ENCODE assay signal across 23 mouse cellular contexts in the genomic region with DNA sequence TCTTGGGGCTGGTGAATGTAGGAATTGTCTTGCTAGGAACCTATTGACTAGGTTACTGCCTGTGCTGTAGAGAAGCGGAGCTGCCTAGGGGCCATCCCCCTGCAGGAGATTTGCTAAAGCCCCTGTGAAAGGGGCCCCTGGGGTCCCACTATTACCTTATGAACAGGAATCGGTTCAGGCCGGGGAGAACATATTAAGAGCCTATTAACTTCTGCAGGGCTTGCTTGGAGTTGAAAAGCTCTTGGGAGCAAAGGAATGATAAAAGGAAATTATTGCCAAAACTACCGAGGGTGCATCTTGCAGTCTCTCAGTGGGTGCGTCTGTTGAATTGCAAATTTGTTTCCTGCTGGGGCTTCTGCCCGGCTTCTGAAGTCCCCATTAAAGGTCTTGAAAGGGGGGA. TPM values are rescaled to one million over a fixed set of nuclear protein-coding genes. Genes with fewer than 3 reads are reported as not detected.
DNase-seq lines count a peak whose midpoint lies in the region; ATAC-seq and TF ChIP-seq lines count a peak whose summit lies in the region.
"Had no signal": no experiment of that assay in that cellular context is flagged by ENCODE, and none has a peak within 500 bp of the region (broad histone marks: within the 10 kb centered on the region; RNA-seq: fewer than 3 reads in every experiment).

No protein-coding gene starts in this region.

- TF ChIP-seq POLR2A in brain, embryonic 14.5 days (IDR thresholded peaks at IDR 0.05; ENCODE audit: borderline replicate concordance, extremely low read depth, insufficient read depth, insufficient read length, poor library complexity, severe bottlenecking), result no peak

- H3K36me3 ChIP-seq in limb, embryonic 12.5 days, result no peaks in the 10 kb centered on the region; the same call in 1 of the 2 replicates
- peaks cover 20% of the 10 kb centered on the region for H3K36me3 ChIP-seq in limb, embryonic 10.5 days
- no peaks in the 10 kb centered on the region for H3K36me3 ChIP-seq in midbrain, embryonic 12.5 days
- H3K36me3 ChIP-seq: liver, embryonic 12.5 days; neural tube, embryonic 13.5 days had no signal

- no peak for TF ChIP-seq CTCF in brain, embryonic 14.5 days (IDR thresholded peaks at IDR 0.05; ENCODE audit: borderline replicate concordance, extremely low read depth, insufficient read depth, insufficient read length)

- no peak overlapping the region for H3K27ac ChIP-seq in limb, embryonic 12.5 days
- no peak overlapping the region for H3K27ac ChIP-seq in limb, embryonic 10.5 days
- no peak overlapping the region for H3K27ac ChIP-seq in midbrain, embryonic 12.5 days (replicated peaks)
- H3K27ac ChIP-seq: embryonic facial prominence, embryonic 13.5 days; hindbrain, postnatal 0 days; liver, embryonic 12.5 days; neural tube, embryonic 13.5 days had no signal

- 0 out of 2 replicates have a peak, but pooled peaks have one; percentile 43 for ATAC-seq in limb, embryonic 12.5 days (ENCODE audit: insufficient number of reproducible peaks, insufficient read depth, low FRiP score, low TSS enrichment, low read depth)
- no peak for ATAC-seq in midbrain, embryonic 12.5 days (ENCODE audit: low FRiP score, low read depth)
- ATAC-seq: activated CD4-positive, CD25-positive, alpha-beta regulatory T cell, adult 4 months; CD4-positive, CD25-positive, alpha-beta regulatory T cell, adult 4 months; hindbrain, postnatal 0 days; liver, embryonic 12.5 days had no signal

- peaks cover 52% of the 10 kb centered on the region for H3K4me1 ChIP-seq in limb, embryonic 12.5 days (replicated peaks)
- H3K4me1 ChIP-seq in limb, embryonic 10.5 days, result peaks cover 65% of the 10 kb centered on the region
- peaks cover 38% of the 10 kb centered on the region for H3K4me1 ChIP-seq in midbrain, embryonic 12.5 days

- DNase-seq in embryo, embryonic 9.5 days (ENCODE audit: extremely low spot score), result peak; percentile 21
- no peak for DNase-seq in embryo, embryonic 10.5 days (ENCODE audit: low spot score)
- DNase-seq in limb, embryonic 10.5 days (ENCODE audit: low spot score), result no peak
- DNase-seq in brain, embryonic 14.5 days (ENCODE audit: low read depth), result peak; percentile 68
- DNase-seq in kidney, adult 8-10 months, result no peak
- DNase-seq in cerebellum, postnatal 36 days, result no peak
- DNase-seq: adrenal gland, postnatal 25 days; cerebellum, adult 2 months; gastrocnemius, postnatal 14 days; heart, postnatal 36 days; layer of hippocampus, postnatal 36 days; lung, embryonic 14.5 days; lung, postnatal 4 days; right cerebral cortex, postnatal 4 days; thymus, postnatal 4 days had no signal

- H3K9me3 ChIP-seq in limb, embryonic 12.5 days, result no peaks in the 10 kb centered on the region
- no peaks in the 10 kb centered on the region for H3K9me3 ChIP-seq in limb, embryonic 10.5 days (replicated peaks)
- H3K9me3 ChIP-seq in midbrain, embryonic 12.5 days, result no peaks in the 10 kb centered on the region
- H3K9me3 ChIP-seq: embryonic facial prominence, embryonic 13.5 days; liver, embryonic 12.5 days; neural tube, embryonic 13.5 days had no signal

- 0 out of 2 replicates have a peak, but pooled peaks cover 6% of the 10 kb centered on the region for H3K27me3 ChIP-seq in limb, embryonic 12.5 days
- peaks cover 3% of the 10 kb centered on the region; the same call in 1 of the 2 replicates for H3K27me3 ChIP-seq in limb, embryonic 10.5 days (ENCODE audit: low read depth, poor library complexity, severe bottlenecking)
- peaks cover 16% of the 10 kb centered on the region for H3K27me3 ChIP-seq in midbrain, embryonic 12.5 days
- H3K27me3 ChIP-seq: embryonic facial prominence, embryonic 13.5 days; neural tube, embryonic 13.5 days had no signal

- no peak overlapping the region for H3K4me3 ChIP-seq in limb, embryonic 12.5 days (replicated peaks)
- H3K4me3 ChIP-seq in limb, embryonic 10.5 days, result no peak overlapping the region
- H3K4me3 ChIP-seq in midbrain, embryonic 12.5 days, result no peak overlapping the region
- H3K4me3 ChIP-seq: embryonic facial prominence, embryonic 13.5 days; liver, embryonic 12.5 days; neural tube, embryonic 13.5 days had no signal

- H3K9ac ChIP-seq in limb, embryonic 12.5 days (replicated peaks), result no peak overlapping the region
- H3K9ac ChIP-seq in midbrain, embryonic 12.5 days (replicated peaks), result no peak overlapping the region; the same call in 1 of the 2 replicates
- H3K9ac ChIP-seq: embryonic facial prominence, embryonic 13.5 days; liver, embryonic 12.5 days; lung, embryonic 14.5 days; neural tube, embryonic 13.5 days had no signal

- WGBS in limb, embryonic 12.5 days, result 18% methylated on average over 6 of the region's 6 CpGs
- 18% methylated on average over 6 of the region's 6 CpGs for WGBS in limb, embryonic 10.5 days
- WGBS in midbrain, embryonic 12.5 days, result 5% methylated on average over 6 of the region's 6 CpGs

- peak overlapping the region; percentile 26; the same call in 1 of the 2 replicates for H3K4me2 ChIP-seq in limb, embryonic 12.5 days
- H3K4me2 ChIP-seq in midbrain, embryonic 12.5 days (replicated peaks), result peak overlapping the region; percentile 32
- H3K4me2 ChIP-seq: embryonic facial prominence, embryonic 13.5 days; liver, embryonic 12.5 days; lung, embryonic 14.5 days; neural tube, embryonic 13.5 days had no signal

RNA-seq across cellular contexts. Expression of a gene that starts 36.1 kb away (rescaled TPM):
- 23.7 and 24.1 TPM in 2 replicates for polyA plus RNA-seq in limb, embryonic 12.5 days (2016; fragmentation: Nextera tagmentation; extraction: Ambion mirVana)
- 17.2 and 20.1 TPM in 2 replicates for polyA plus RNA-seq in limb, embryonic 10.5 days (2016; fragmentation: Nextera tagmentation; extraction: Ambion mirVana)
- polyA plus RNA-seq in brain, embryonic 14.5 days (2012; rRNA removed), result 39.8 and 59.0 TPM in 2 replicates
- 18.5 and 18.9 TPM in 2 replicates for polyA plus RNA-seq in midbrain, embryonic 12.5 days (2016; fragmentation: Nextera tagmentation; extraction: Ambion mirVana)

Comparison
In these comparisons a context has a peak if more than half of its experiments do, and no peak if none do; other contexts are left out.
1. DNase-seq: peak in embryo, embryonic 9.5 days (single experiment) and brain, embryonic 14.5 days (single experiment); none in embryo, embryonic 10.5 days (single experiment), limb, embryonic 10.5 days (single experiment), kidney, adult 8-10 months (0 of 2) and cerebellum, postnatal 36 days (0 of 2).